32 mouse cellular contexts compared by ENCODE assay signal in genomic region chr3:79553779-79554178, GRCm38 (mm10).
"Had no signal": no experiment of that assay in that cellular context is flagged by ENCODE, and none has a peak within 500 bp of the region (broad histone marks: within the 10 kb centered on the region; RNA-seq: fewer than 3 reads in every experiment).

No protein-coding gene starts in this region.

- H3K4me2 ChIP-seq: limb, embryonic 12.5 days; limb, embryonic 13.5 days; limb, embryonic 15.5 days; liver, embryonic 11.5 days; liver, embryonic 12.5 days; liver, embryonic 13.5 days; liver, embryonic 15.5 days; lung, embryonic 14.5 days; lung, embryonic 15.5 days; midbrain, embryonic 11.5 days; midbrain, embryonic 12.5 days; midbrain, embryonic 13.5 days; midbrain, embryonic 15.5 days; neural tube, embryonic 12.5 days had no signal

- ATAC-seq: liver, embryonic 12.5 days; liver, postnatal 0 days; midbrain, embryonic 13.5 days; midbrain, embryonic 15.5 days; midbrain, embryonic 16.5 days had no signal

- H3K4me3 ChIP-seq: left cerebral cortex, adult 2 months; limb, embryonic 10.5 days; limb, embryonic 12.5 days; limb, embryonic 13.5 days; limb, embryonic 15.5 days; liver, embryonic 12.5 days; liver, embryonic 13.5 days; liver, embryonic 15.5 days; lung, embryonic 15.5 days; megakaryocyte, embryonic 14.5 days; midbrain, embryonic 10.5 days; midbrain, embryonic 12.5 days; midbrain, embryonic 13.5 days; midbrain, embryonic 15.5 days; myocyte; neural tube, embryonic 12.5 days had no signal

- H3K9me3 ChIP-seq: limb, embryonic 10.5 days; limb, embryonic 12.5 days; limb, embryonic 13.5 days; limb, embryonic 15.5 days; liver, embryonic 12.5 days; liver, embryonic 13.5 days; liver, embryonic 15.5 days; lung, embryonic 15.5 days; megakaryocyte, embryonic 14.5 days; midbrain, embryonic 10.5 days; midbrain, embryonic 12.5 days; midbrain, embryonic 13.5 days; midbrain, embryonic 15.5 days; neural tube, embryonic 12.5 days had no signal

- H3K36me3 ChIP-seq: limb, embryonic 10.5 days; limb, embryonic 12.5 days; limb, embryonic 15.5 days; lung, embryonic 15.5 days; midbrain, embryonic 10.5 days; midbrain, embryonic 12.5 days; midbrain, embryonic 13.5 days; midbrain, embryonic 15.5 days; neural tube, embryonic 12.5 days had no signal

- DNase-seq: left cerebral cortex, postnatal 4 days; liver; liver, embryonic 13.5 days; liver, postnatal 0 days; lung, adult 18-20 months; lung, adult 2 months; lung, embryonic 14.5 days; lung, postnatal 10 days; lung, postnatal 14 days; lung, postnatal 36 days; lung, postnatal 4 days; midbrain, embryonic 14.5 days had no signal

- H3K27me3 ChIP-seq: limb, embryonic 12.5 days; limb, embryonic 13.5 days; limb, embryonic 15.5 days; liver, embryonic 12.5 days; liver, embryonic 13.5 days; liver, embryonic 15.5 days; lung, embryonic 15.5 days; megakaryocyte, embryonic 14.5 days; midbrain, embryonic 12.5 days; midbrain, embryonic 13.5 days; midbrain, embryonic 15.5 days; neural tube, embryonic 12.5 days had no signal

- H3K9ac ChIP-seq: limb, embryonic 12.5 days; limb, embryonic 13.5 days; limb, embryonic 15.5 days; liver, embryonic 12.5 days; liver, embryonic 13.5 days; liver, embryonic 14.5 days; liver, embryonic 15.5 days; liver, postnatal 0 days; lung, embryonic 14.5 days; lung, embryonic 15.5 days; midbrain, embryonic 12.5 days; midbrain, embryonic 13.5 days; midbrain, embryonic 15.5 days; neural tube, embryonic 12.5 days had no signal

- H3K27ac ChIP-seq: left cerebral cortex, adult 2 months; limb, embryonic 10.5 days; limb, embryonic 12.5 days; limb, embryonic 13.5 days; limb, embryonic 15.5 days; liver, embryonic 12.5 days; liver, embryonic 13.5 days; liver, embryonic 14.5 days; liver, embryonic 15.5 days; lung, embryonic 15.5 days; macrophage; midbrain, embryonic 10.5 days; midbrain, embryonic 12.5 days; midbrain, embryonic 13.5 days; midbrain, embryonic 15.5 days; neural tube, embryonic 12.5 days had no signal

- H3K4me1 ChIP-seq: limb, embryonic 10.5 days; limb, embryonic 12.5 days; limb, embryonic 13.5 days; limb, embryonic 15.5 days; lung, embryonic 15.5 days; midbrain, embryonic 12.5 days; midbrain, embryonic 13.5 days; midbrain, embryonic 15.5 days; neural tube, embryonic 12.5 days had no signal
